Mouse (Mus musculus) MN1 (cell line): ENCODE measurements around the gene Usp19.

Experiments
- DNase-seq: peaks from one replicate; pipeline ENCODE4 v3.0.0-alpha.2; 2016; ENCODE audit warnings: low spot score

Usp19 gene

GRCm38 (mm10) chr9:108499231-108499630 lies 8.8 kb downstream of the Usp19 start:
- no peak for DNase-seq

GRCm38 (mm10) chr9:108499943-108500342 lies 9.5 kb downstream of the Usp19 start:
- DNase-seq = no peak

- no peak for DNase-seq
These were observed 16.5 kb downstream of the Usp19 start for GRCm38 (mm10) chr9:108506901-108507300.

- peak; percentile 95 for DNase-seq
These were observed 17.4 kb downstream of the Usp19 start, which contains the start of gene Qars for GRCm38 (mm10) chr9:108507619-108508434. Qars (plus strand) TSS chr9:108507706.

GRCm38 (mm10) chr9:108508776-108509175 lies 18.4 kb downstream of the Usp19 start:
- DNase-seq = no peak

DNA sequence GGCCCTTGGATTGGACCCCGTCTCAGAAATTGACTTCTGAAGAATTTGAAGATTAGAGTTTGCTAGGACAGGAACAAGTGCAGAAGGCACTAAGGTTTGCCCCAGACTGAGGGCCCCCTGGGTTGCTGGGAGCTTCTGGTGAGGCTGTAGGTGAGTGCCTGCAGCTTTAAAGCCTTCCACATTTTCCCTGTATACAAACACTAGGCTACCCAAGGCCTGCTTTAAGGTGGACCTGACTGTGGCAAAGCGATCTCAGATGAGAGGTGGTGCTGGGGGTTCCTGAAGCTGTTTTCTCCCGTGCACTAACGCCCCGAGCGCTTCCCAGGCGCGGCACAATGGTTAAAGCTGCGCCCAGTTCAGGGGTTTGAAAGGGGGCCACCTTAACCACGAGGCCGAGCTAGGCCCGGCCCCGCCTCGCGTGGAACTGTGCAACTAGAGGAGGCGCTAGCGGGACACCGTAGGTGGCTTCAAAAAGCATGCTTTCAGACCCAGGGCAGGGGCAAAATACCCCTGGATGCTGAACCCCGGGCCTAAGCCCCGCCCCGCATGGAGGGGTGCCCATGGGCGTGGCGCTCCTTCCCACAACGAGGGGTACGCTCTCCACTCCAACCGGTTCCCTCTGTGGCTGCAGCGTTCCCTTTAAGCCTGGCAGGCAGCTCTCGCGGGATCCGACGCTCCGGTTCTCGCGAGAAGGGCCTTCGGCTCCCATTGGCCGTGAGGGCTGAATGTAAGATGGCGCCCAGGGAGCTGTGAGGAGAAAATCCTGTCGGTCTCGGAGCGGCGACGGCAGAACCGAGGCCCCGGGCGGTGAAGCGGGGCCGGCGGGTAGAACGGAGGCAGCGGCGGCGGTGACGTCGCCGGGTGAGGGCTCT lies 26.2 kb downstream of the Usp19 start, which contains the start of gene Qrich1:
TSS of gene Qrich1 (plus strand) at position 427 of the 872 bp plus-strand sequence.
- peak; percentile 98 for DNase-seq

DNA sequence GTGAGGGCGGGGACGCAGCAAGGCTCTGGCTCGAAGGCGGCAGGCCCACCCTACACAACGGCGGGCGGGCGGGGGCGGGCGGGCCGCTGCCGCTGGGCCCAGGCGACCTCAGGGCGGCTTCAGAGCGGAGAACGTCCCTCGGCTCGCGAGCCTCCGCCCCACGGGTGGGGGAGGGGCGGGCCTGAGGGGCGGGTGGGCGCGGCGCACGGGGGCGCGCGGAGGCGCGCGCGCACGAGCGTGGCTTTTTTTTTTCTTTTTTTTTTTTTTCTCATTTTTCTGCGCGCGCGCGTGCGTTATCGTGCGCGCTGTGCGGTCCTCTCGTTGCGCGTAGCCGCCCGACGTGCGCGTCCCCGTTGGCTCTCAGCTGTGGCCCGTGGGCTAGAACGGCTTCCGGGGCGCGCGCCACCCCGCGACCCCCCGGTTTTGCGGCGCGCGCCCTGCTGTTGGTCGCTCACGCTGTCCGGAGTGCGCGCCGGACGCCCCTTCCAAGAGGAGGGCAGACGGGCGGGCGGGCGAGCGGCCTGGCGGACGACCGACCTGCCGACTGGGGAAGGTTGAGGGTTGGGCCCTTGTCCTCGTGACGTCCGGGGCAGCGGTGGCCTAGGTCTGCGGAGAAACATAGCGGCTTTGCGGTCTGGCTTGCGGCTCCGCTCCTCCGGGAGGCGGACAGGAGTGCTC lies 27.0 kb downstream of the Usp19 start:
- peak; percentile 87 for DNase-seq

GRCm38 (mm10) chr9:108517931-108518332 lies 27.5 kb downstream of the Usp19 start:
- DNase-seq = peak; percentile 70

GRCm38 (mm10) chr9:108521604-108522003 lies 31.2 kb downstream of the Usp19 start:
- no peak for DNase-seq

DNA sequence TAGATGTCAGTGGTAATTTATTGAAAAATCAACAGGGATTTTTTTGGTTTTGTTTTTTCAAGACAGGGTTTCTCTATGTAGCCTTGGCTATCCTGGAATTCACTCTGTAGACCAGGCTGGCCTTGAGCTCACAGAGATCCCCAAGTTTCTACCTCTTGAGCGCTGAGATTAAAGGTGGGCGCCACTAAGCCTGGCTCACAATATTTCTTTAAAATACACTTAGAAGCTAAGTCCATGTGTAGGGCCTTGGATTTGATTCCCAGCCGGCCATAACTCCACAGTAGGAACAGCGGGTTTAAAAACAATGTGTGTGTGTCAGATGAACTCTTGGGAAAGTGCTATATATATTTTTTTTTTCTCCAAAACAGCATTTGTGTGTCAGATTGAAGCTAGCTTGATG lies 32.9 kb downstream of the Usp19 start:
- no peak for DNase-seq

- no peak for DNase-seq
These were observed 35.0 kb downstream of the Usp19 start for GRCm38 (mm10) chr9:108525400-108525799.

DNA sequence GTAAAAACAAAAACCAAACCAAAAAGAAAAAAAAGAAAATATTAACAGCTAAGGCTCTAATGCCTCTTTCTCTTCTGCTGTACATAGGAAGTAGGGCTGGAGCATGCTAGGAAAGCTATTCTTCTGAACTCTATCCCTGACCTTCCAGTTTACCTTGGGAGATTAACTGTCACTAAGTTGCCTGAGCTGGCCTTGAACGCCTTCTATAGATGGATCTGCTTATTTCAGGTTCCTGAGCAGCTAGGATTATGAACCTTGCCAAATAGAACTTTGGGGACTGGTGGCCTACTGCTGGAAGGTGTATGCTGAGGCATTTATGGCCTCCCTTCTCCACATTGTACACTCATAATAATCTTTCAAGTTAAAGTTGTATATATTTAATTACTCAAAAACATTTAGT lies 40.6 kb downstream of the Usp19 start:
- DNase-seq = no peak

DNA sequence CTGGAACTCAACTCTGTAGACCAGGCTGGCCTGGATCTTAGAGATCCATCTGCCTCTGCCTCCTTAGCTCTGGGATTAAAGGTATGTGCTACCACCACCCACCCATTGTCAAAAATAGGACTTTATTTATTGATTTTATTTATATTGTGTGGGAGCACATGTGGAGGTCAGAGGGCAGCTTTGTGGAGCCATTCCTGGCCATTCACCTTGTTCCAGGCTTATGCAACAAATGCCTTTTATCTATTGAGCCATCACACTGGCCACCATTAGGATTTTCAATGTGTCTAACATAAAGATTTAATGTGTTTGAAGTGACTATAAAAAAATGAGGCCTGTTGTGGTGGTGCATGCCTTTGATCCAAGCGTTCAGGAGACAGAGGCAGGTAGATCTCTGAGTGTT lies 41.1 kb downstream of the Usp19 start:
- no peak for DNase-seq

- DNase-seq = no peak
These were observed 50.4 kb downstream of the Usp19 start for GRCm38 (mm10) chr9:108540846-108541245.

GRCm38 (mm10) chr9:108545986-108546385 lies 55.6 kb downstream of the Usp19 start:
- no peak for DNase-seq

DNA sequence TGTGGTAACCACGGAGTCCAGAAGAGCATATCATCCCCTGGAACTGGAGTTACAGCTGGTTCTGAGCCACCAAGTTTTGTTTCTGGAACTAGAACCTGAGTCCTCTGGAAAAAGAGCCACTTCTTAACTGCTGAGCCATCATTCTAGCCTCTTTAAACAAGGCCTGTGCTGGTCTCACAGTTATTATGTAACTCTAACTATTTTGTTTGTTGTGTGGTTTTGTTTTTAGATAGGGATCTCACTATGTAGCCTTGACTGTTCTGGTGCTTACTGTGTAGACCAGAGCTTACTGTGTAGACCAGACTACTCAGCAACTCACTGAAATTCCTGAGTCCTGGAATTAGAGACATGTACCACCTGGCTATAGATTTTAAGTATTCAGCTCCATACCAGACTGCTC lies 56.5 kb downstream of the Usp19 start:
- DNase-seq = no peak
